Mouse (Mus musculus) brain, embryonic 14.5 days (tissue): Measurements from ENCODE around the gene Stra6.

Experiments
- CTCF ChIP-seq: fragments of 200-500 bp; IDR thresholded peaks from 2 replicates; pipeline ENCODE4 v1.5.1; 2012; ENCODE audit warnings: inconsistent platforms, mild to moderate bottlenecking, moderate library complexity, borderline replicate concordance; ENCODE audit not compliant: insufficient read depth, insufficient read length; ENCODE audit errors: extremely low read depth
- POLR2A ChIP-seq: fragments of 200-500 bp; IDR thresholded peaks from 2 replicates; pipeline ENCODE4 v1.6.1; 2012; ENCODE audit warnings: mild to moderate bottlenecking, inconsistent platforms, borderline replicate concordance; ENCODE audit not compliant: poor library complexity, insufficient read depth, insufficient read length, severe bottlenecking; ENCODE audit errors: extremely low read depth

GRCm38 (mm10) chr9:58179390-58179789 is 115.8 kb downstream of the Stra6 start:
- TF ChIP-seq POLR2A (no peak), CTCF (no peak)
